Mouse (Mus musculus) layer of hippocampus, adult 8-10 months (tissue): Measurements from ENCODE around the gene Fnip1. TPM values are rescaled to one million over a fixed set of nuclear protein-coding genes. Genes with fewer than 3 reads are reported as not detected.

Source experiments
- DNase-seq, 2 experiments: peaks; one replicate each; pipeline ENCODE4 v3.0.0; 2022; ENCODE audit warnings: low spot score in 2 of 2
- total RNA-seq, 4 experiments: library from RNA; stranded (reverse); gene quantifications; 2 replicates each; pipeline ENCODE4 v1.2.4; 2022

Gene Fnip1
- total RNA-seq, 4 experiments from 2014 or later: 35.4 to 40.2 (median 38.2) TPM

DNA sequence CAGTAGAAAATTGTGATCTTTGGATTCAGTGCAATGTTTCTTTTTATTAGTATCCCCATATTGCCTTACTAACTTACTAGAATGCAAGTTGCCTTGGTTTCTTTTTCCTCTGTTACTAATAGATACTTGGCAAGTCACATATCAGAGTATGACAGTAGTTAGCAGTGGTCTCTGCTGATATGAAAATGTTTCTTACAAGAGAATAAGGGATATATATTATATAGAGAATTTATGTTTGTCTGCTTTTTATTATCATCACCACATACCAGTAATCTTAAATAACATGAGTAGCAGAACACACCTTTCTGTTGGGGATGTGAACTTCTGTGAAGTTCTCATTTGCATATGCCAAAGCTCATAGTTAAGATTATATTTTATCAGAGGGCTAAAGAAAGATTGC is 104.4 kb downstream of the Fnip1 start:
- no peak for DNase-seq

- DNase-seq: no peak
These were observed 117.0 kb downstream of the Fnip1 start for GRCm38 (mm10) chr11:54554970-54555369.

GRCm38 (mm10) chr11:54562761-54563160 is 124.8 kb downstream of the Fnip1 start:
- DNase-seq: peak in 1 of 2 experiments; percentile 14

Other genes with a start within 250 kb of the Fnip1 start
- not detected for gene Csf2, start 188.5 kb upstream of the Fnip1 start, total RNA-seq
- gene Il3, start 170.9 kb upstream of the Fnip1 start, total RNA-seq: not detected
- gene Acsl6, start 134.4 kb upstream of the Fnip1 start, total RNA-seq: 100 to 1,000 TPM; 180 to 215 (median 192) TPM
- gene Meikin, start 67.5 kb upstream of the Fnip1 start, total RNA-seq: not detected
- 10 to 100 TPM; 39.3 to 51.0 (median 45.2) TPM for gene Rapgef6, start 84.6 kb downstream of the Fnip1 start, total RNA-seq